In genomic region chr12:38906314-38906713, GRCm38 (mm10) we compare ENCODE assay signal across 19 mouse cellular contexts.
DNase-seq lines count a peak whose midpoint lies in the region; ATAC-seq and TF ChIP-seq lines count a peak whose summit lies in the region.
"Had no signal": no experiment of that assay in that cellular context is flagged by ENCODE, and none has a peak within 500 bp of the region (broad histone marks: within the 10 kb centered on the region; RNA-seq: fewer than 3 reads in every experiment).

No protein-coding gene starts in this region.

- H3K9ac ChIP-seq in intestine, embryonic 15.5 days, result no peak overlapping the region
- no peak overlapping the region for H3K9ac ChIP-seq in intestine, embryonic 16.5 days (ENCODE audit: low read depth, low read length)
- H3K9ac ChIP-seq in lung, embryonic 14.5 days, result no peak overlapping the region
- H3K9ac ChIP-seq in liver, postnatal 0 days (replicated peaks), result no peak overlapping the region
- H3K9ac ChIP-seq: embryonic facial prominence, embryonic 15.5 days; forebrain, embryonic 13.5 days; hindbrain, embryonic 14.5 days; midbrain, embryonic 15.5 days had no signal

- H3K4me1 ChIP-seq in intestine, embryonic 15.5 days (replicated peaks), result no peaks in the 10 kb centered on the region; the same call in 1 of the 2 replicates
- 0 out of 2 replicates have a peak, but pooled peaks cover 6% of the 10 kb centered on the region for H3K4me1 ChIP-seq in intestine, embryonic 16.5 days (ENCODE audit: control insufficient read depth, insufficient read depth, low read length)
- H3K4me1 ChIP-seq in lung, embryonic 14.5 days (ENCODE audit: insufficient read depth), result peaks cover 7% of the 10 kb centered on the region
- H3K4me1 ChIP-seq in liver, postnatal 0 days (ENCODE audit: insufficient read depth), result 0 out of 2 replicates have a peak, but pooled peaks cover 3% of the 10 kb centered on the region
- H3K4me1 ChIP-seq: embryonic facial prominence, embryonic 15.5 days; forebrain, embryonic 13.5 days; heart, embryonic 10.5 days; midbrain, embryonic 15.5 days had no signal

- no peaks in the 10 kb centered on the region for H3K27me3 ChIP-seq in intestine, embryonic 15.5 days (replicated peaks)
- H3K27me3 ChIP-seq in intestine, embryonic 16.5 days (replicated peaks; ENCODE audit: control insufficient read depth, insufficient read depth, low read length), result no peaks in the 10 kb centered on the region
- no peaks in the 10 kb centered on the region for H3K27me3 ChIP-seq in lung, embryonic 14.5 days (ENCODE audit: insufficient read depth, low read length)
- H3K27me3 ChIP-seq in liver, postnatal 0 days (ENCODE audit: insufficient read depth, low read length), result no peaks in the 10 kb centered on the region
- H3K27me3 ChIP-seq: embryonic facial prominence, embryonic 15.5 days; forebrain, embryonic 13.5 days; midbrain, embryonic 15.5 days had no signal

- no peaks in the 10 kb centered on the region for H3K36me3 ChIP-seq in intestine, embryonic 15.5 days
- H3K36me3 ChIP-seq in intestine, embryonic 16.5 days (ENCODE audit: control insufficient read depth, insufficient read depth, low read length), result no peaks in the 10 kb centered on the region
- no peaks in the 10 kb centered on the region for H3K36me3 ChIP-seq in lung, embryonic 14.5 days (ENCODE audit: insufficient read depth)
- no peaks in the 10 kb centered on the region for H3K36me3 ChIP-seq in liver, postnatal 0 days (replicated peaks; ENCODE audit: insufficient read depth, low read length)
- H3K36me3 ChIP-seq: embryonic facial prominence, embryonic 15.5 days; heart, embryonic 10.5 days; midbrain, embryonic 15.5 days had no signal

- TF ChIP-seq EP300 in liver, postnatal 0 days (IDR thresholded peaks at IDR 0.05; ENCODE audit: low read depth), result no peak

- WGBS in intestine, embryonic 15.5 days, result 66% methylated on average over 6 of the region's 6 CpGs
- WGBS in intestine, embryonic 16.5 days, result 74% methylated on average over 6 of the region's 6 CpGs
- 65% methylated on average over 6 of the region's 6 CpGs for WGBS in lung, embryonic 14.5 days
- whole genome bisulfite sequencing in liver, postnatal 0 days (ENCODE audit: insufficient replicate concordance), result 62% methylated on average over 6 of the region's 6 CpGs

- H3K27ac ChIP-seq in intestine, embryonic 15.5 days, result 0 out of 2 replicates have a peak overlapping the region, but pooled peaks have one; percentile 22
- H3K27ac ChIP-seq in intestine, embryonic 16.5 days (ENCODE audit: low read length), result no peak overlapping the region
- no peak overlapping the region for H3K27ac ChIP-seq in lung, embryonic 14.5 days (ENCODE audit: low read depth)
- H3K27ac ChIP-seq in liver, postnatal 0 days (ENCODE audit: low read depth), result peak overlapping the region; percentile 67
- H3K27ac ChIP-seq: embryonic facial prominence, embryonic 15.5 days; forebrain, embryonic 13.5 days; heart, embryonic 10.5 days; hindbrain, embryonic 14.5 days; kidney, postnatal 0 days; midbrain, embryonic 15.5 days had no signal

- DNase-seq in lung, embryonic 14.5 days, result no peak
- DNase-seq in lung, postnatal 14 days, result no peak
- peak; percentile 24 for DNase-seq in adipocyte (ENCODE audit: low spot score)
- peak; percentile 22 for DNase-seq in liver, postnatal 0 days
- no peak for DNase-seq in embryo, embryonic 11 days
- DNase-seq: gastrocnemius, postnatal 14 days; kidney, adult 8-10 months; right cerebral cortex, postnatal 25 days; thymus, adult 2 months; thymus, postnatal 36 days had no signal

- no peaks in the 10 kb centered on the region for H3K9me3 ChIP-seq in intestine, embryonic 15.5 days
- H3K9me3 ChIP-seq in intestine, embryonic 16.5 days (ENCODE audit: control insufficient read depth, low read length), result no peaks in the 10 kb centered on the region
- H3K9me3 ChIP-seq in lung, embryonic 14.5 days (ENCODE audit: low read depth, low read length), result no peaks in the 10 kb centered on the region
- H3K9me3 ChIP-seq in liver, postnatal 0 days (ENCODE audit: low read length), result no peaks in the 10 kb centered on the region
- H3K9me3 ChIP-seq: embryonic facial prominence, embryonic 15.5 days; forebrain, embryonic 13.5 days; heart, embryonic 10.5 days; midbrain, embryonic 15.5 days had no signal

- no peak for TF ChIP-seq CTCF in lung, embryonic 14.5 days (IDR thresholded peaks at IDR 0.05; ENCODE audit: low read depth)
- TF ChIP-seq CTCF in liver, postnatal 0 days (IDR thresholded peaks at IDR 0.05; ENCODE audit: low read depth), result no peak

- no peak for ATAC-seq in intestine, embryonic 15.5 days
- ATAC-seq in intestine, embryonic 16.5 days, result no peak
- no peak for ATAC-seq in lung, embryonic 14.5 days (ENCODE audit: insufficient read depth)
- peak; percentile 84 for ATAC-seq in liver, postnatal 0 days
- ATAC-seq: CD4-positive, CD25-positive, alpha-beta regulatory T cell, adult 4 months; forebrain, embryonic 13.5 days; midbrain, embryonic 15.5 days had no signal

- no peak overlapping the region for H3K4me3 ChIP-seq in intestine, embryonic 15.5 days (replicated peaks)
- H3K4me3 ChIP-seq in intestine, embryonic 16.5 days (ENCODE audit: low read length), result no peak overlapping the region
- H3K4me3 ChIP-seq in lung, embryonic 14.5 days (ENCODE audit: low read depth, low read length), result no peak overlapping the region
- peak overlapping the region; percentile 20; the same call in 1 of the 2 replicates for H3K4me3 ChIP-seq in liver, postnatal 0 days (ENCODE audit: low read depth, low read length)
- H3K4me3 ChIP-seq: embryonic facial prominence, embryonic 15.5 days; forebrain, embryonic 13.5 days; heart, embryonic 10.5 days; midbrain, embryonic 15.5 days had no signal

- no peak overlapping the region for H3K4me2 ChIP-seq in intestine, embryonic 15.5 days (replicated peaks)
- no peak overlapping the region for H3K4me2 ChIP-seq in intestine, embryonic 16.5 days (ENCODE audit: low read depth, low read length)
- H3K4me2 ChIP-seq in lung, embryonic 14.5 days, result peak overlapping the region; percentile 1; the same call in 1 of the 2 replicates
- H3K4me2 ChIP-seq in liver, postnatal 0 days (ENCODE audit: low read depth, low read length), result peak overlapping the region; percentile 52
- H3K4me2 ChIP-seq: embryonic facial prominence, embryonic 15.5 days; forebrain, embryonic 13.5 days; hindbrain, embryonic 14.5 days; midbrain, embryonic 15.5 days had no signal

Comparison
In these comparisons a context has a peak if more than half of its experiments do, and no peak if none do; other contexts are left out.
1. H3K27ac ChIP-seq: peak in intestine, embryonic 15.5 days (single experiment) and liver, postnatal 0 days (single experiment); none in intestine, embryonic 16.5 days (single experiment) and lung, embryonic 14.5 days (single experiment).
2. H3K4me2 ChIP-seq: peak in lung, embryonic 14.5 days (single experiment) and liver, postnatal 0 days (single experiment); none in intestine, embryonic 15.5 days (single experiment) and intestine, embryonic 16.5 days (single experiment).
3. DNase-seq: peak in adipocyte (single experiment) and liver, postnatal 0 days (single experiment); none in lung, embryonic 14.5 days (single experiment), lung, postnatal 14 days (single experiment) and embryo, embryonic 11 days (single experiment).